In the genomic region with DNA sequence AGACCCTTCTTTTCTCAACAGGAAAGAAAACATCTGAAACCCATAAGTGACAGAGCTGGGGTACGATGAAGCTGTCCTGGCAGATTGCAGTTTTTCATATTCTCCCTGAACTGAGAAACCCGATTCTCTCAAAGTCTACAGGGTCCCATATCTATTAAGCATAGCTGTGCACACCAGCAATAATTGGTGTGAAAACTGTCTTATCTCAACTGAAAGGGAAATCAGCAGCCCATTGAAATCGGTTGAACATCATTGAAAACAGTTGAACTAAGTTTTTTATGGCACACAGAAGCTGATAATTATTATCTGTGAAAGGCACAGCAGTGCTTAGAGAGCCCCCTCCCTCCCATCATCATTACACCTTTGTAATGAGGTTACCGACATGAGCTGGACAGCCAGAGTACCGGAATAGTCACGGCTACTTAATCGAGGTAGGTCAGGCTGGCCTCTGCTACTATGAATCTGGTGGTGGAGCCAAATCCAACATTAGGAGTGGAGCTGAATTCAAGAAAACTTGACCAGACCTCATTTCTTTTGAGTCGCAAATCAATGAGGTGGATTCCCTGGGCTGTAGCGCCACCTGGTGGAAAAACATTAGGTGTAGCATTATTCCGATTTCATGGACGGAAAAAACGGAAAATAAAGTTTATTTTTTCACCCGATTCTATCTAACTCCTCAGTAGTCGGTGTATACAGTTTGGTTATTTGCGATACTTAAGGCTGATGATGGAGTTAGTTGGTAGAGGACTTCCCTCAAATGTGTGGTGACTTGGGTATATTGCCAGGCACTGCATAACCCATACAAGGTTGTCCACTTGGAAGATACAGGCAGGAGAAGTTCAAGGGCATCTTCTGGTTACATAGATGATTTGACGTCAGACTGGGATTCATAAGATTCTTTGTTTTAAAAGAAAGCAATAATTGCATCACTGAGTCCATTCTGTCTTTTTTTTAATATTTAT, we compare ENCODE assay signal across 7 mouse cellular contexts. TPM values are rescaled to one million over a fixed set of nuclear protein-coding genes. Genes with fewer than 3 reads are reported as not detected.
DNase-seq lines count a peak whose midpoint lies in the region; ATAC-seq lines count a peak whose summit lies in the region.

No protein-coding gene starts in this region.

- 24% methylated on average over 16 of the region's 16 CpGs for WGBS in midbrain, embryonic 12.5 days

- H3K4me1 ChIP-seq in midbrain, embryonic 12.5 days = no peaks in the 10 kb centered on the region

- no peaks in the 10 kb centered on the region for H3K9me3 ChIP-seq in midbrain, embryonic 12.5 days

- H3K4me2 ChIP-seq in midbrain, embryonic 12.5 days (replicated peaks) = peak overlapping the region; percentile 1; the same call in 1 of the 2 replicates

- DNase-seq in R1 (ENCODE audit: low read depth, low spot score) = peak; percentile 77
- peak; percentile 67 for DNase-seq in cerebellum, adult 8-10 months
- DNase-seq in frontal cortex, postnatal 36 days (ENCODE audit: low spot score in 2 of 2) = peak; percentile 67 to 75
- peak; percentile 70 for DNase-seq in hindlimb bud, embryonic 11.5 days (ENCODE audit: extremely low spot score, low read depth, low spot score)
- DNase-seq in left cerebral cortex, postnatal 36 days (ENCODE audit: low spot score in 2 of 2) = peak; percentile 30 to 55
- DNase-seq in spleen, adult 12 weeks (ENCODE audit: low spot score) = peak; percentile 64

- no peak overlapping the region for H3K9ac ChIP-seq in midbrain, embryonic 12.5 days (replicated peaks)

- no peaks in the 10 kb centered on the region for H3K27me3 ChIP-seq in midbrain, embryonic 12.5 days

- intact Hi-C loops in left cerebral cortex, postnatal 36 days (cut with DNase I) = loop anchor here (2.0 to 5.0 kb wide), 4 partner anchors 45 to 168 kb away; a partner anchor contains a TSS

- H3K4me3 ChIP-seq in midbrain, embryonic 12.5 days = no peak overlapping the region

- ATAC-seq in midbrain, embryonic 12.5 days (ENCODE audit: low FRiP score, low read depth) = no peak

- H3K36me3 ChIP-seq in midbrain, embryonic 12.5 days = no peaks in the 10 kb centered on the region

- no peak overlapping the region for H3K27ac ChIP-seq in midbrain, embryonic 12.5 days (replicated peaks)

RNA-seq across cellular contexts. Expression of a gene that starts 2.7 kb away (rescaled TPM):
- 100 to 1,000 TPM; 141 to 143 TPM for total RNA-seq in left cerebral cortex, postnatal 36 days (2021)
- 110 and 113 TPM in 2 replicates for polyA plus RNA-seq in midbrain, embryonic 12.5 days (2016; fragmentation: Nextera tagmentation; extraction: Ambion mirVana)

RNA-seq across cellular contexts. Expression of a gene that starts 17.4 kb away (rescaled TPM):
- total RNA-seq in left cerebral cortex, postnatal 36 days (2021) = 10 to 100 TPM; 21.8 to 29.0 TPM
- polyA plus RNA-seq in midbrain, embryonic 12.5 days (2016; fragmentation: Nextera tagmentation; extraction: Ambion mirVana) = 34.1 and 35.1 TPM in 2 replicates
